Mouse (Mus musculus) gastrocnemius, postnatal 4 days (tissue): Measurements from ENCODE around the gene Nudt6. TPM values are rescaled to one million over a fixed set of nuclear protein-coding genes. Genes with fewer than 3 reads are reported as not detected.
A peak's percentile ranks its signal among the peaks of the same experiment; 100 is the strongest.

ENCODE experiments used
- DNase-seq, 2 experiments: peaks; one replicate each; pipeline ENCODE4 v3.0.0; 2021 to 2022; ENCODE audit warnings: low spot score in 2 of 2, mixed read lengths in 2 of 2
- total RNA-seq, 2 experiments: library from RNA; stranded (reverse); gene quantifications; 2 replicates each; pipeline ENCODE4 v1.2.3; 2021

The Nudt6 gene
- total RNA-seq, 2 experiments from 2014 or later, result 17.3 to 18.5 TPM

- no peak for DNase-seq
These were observed 32.7 kb downstream of the Nudt6 start for GRCm38 (mm10) chr3:37387310-37387709.

DNA sequence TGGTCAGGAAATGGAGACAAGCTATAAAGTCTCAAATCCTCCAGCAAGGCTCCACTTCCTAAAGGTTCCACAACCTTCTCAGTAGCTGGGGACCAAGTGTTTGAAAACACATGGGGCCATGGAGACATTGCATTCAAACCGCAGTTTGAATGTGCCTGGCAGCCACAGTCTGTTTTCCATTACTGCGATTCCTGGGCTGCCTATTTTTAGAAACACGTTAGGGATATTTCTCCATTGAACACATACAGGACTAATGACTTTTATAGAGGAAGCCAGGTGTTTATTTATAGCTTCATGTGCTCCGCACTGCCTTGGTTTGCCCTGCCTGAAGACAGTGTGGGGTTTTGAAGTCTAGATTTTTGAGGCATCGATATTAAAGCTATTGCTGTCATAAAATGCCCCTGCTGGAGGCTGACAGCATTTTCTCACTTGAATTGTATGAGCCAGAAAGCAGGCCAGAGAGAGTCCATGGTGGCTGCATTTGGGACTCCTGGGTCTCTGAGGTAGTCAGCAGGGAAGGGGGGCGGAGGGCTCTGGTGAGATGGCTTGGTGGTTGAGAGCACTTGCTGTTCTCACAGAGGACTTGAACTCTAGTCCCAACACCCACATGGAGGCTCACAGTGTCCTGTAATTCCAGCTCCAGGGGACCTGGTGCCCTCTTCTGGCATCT is 36.8 kb downstream of the Nudt6 start:
- DNase-seq, result peak in 1 of 2 experiments; percentile 17

DNA sequence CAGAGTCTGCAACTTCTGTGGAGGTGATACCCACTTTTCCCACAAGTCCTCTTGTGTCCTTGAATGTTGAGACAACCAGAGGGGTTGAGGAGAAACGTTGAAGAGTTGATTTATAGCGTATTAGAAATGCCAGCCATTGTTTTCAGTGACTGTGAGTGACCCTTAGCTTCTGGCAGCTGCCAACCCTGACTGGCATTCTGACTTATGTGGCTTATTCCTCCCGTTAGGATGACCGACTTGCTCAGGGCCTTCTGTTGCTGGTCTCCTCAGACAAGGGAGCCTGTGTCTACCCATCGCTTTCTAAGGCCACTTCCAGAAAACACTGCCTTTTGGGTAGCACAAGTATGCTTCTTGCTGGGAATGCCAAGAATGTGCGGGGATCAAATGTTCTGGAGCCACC is 38.6 kb downstream of the Nudt6 start:
- no peak for DNase-seq

- peak; percentile 51 to 72 for DNase-seq
These were observed 39.8 kb downstream of the Nudt6 start for GRCm38 (mm10) chr3:37379930-37380881.

- peak in 1 of 2 experiments; percentile 26 for DNase-seq
These were observed 40.8 kb downstream of the Nudt6 start for GRCm38 (mm10) chr3:37379201-37379600.

GRCm38 (mm10) chr3:37378412-37378811 is 41.6 kb downstream of the Nudt6 start:
- DNase-seq, result peak in 1 of 2 experiments; percentile 27

- DNase-seq, result no peak
These were observed 42.1 kb downstream of the Nudt6 start for GRCm38 (mm10) chr3:37377926-37378325.

DNA sequence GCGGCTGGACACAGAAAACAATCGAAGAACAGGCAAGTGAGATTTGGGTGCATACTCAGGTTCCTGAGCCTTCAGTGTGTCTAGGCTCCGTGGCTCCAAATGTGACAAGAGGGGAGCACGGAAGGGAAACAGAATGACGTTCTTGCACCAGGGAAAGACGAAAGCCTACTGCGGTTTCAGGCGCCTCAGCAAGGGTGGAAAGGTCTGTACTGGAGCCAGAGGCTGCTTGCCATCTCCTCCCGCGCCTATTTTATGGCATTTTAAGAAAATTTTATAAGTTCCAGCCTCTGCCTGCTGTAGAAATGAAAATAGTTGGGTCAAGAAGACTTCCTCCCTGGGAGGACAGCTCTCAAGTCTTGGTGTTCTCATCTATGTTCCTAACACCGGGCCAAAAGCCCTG is 46.3 kb downstream of the Nudt6 start:
- DNase-seq, result no peak

DNA sequence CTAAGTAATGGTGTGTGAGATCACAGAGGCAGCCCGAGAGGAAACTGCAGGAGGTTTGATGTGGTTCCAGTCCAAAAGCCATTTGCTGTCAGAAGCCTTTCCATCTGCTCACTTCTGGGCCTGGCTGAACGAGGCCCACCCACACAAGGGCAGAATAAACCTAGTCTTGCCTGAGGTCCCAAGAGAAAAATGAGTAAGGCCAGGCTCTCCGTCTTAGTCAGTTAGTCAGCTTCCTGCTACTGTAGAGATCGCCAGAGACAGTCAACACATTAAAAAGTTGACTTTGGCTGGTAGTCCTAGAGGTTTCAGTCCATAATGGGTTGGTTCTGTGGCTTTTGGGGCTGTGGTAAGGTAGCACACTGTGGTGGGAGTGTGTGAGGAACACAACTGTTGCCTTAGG is 49.6 kb downstream of the Nudt6 start:
- DNase-seq, result no peak

DNA sequence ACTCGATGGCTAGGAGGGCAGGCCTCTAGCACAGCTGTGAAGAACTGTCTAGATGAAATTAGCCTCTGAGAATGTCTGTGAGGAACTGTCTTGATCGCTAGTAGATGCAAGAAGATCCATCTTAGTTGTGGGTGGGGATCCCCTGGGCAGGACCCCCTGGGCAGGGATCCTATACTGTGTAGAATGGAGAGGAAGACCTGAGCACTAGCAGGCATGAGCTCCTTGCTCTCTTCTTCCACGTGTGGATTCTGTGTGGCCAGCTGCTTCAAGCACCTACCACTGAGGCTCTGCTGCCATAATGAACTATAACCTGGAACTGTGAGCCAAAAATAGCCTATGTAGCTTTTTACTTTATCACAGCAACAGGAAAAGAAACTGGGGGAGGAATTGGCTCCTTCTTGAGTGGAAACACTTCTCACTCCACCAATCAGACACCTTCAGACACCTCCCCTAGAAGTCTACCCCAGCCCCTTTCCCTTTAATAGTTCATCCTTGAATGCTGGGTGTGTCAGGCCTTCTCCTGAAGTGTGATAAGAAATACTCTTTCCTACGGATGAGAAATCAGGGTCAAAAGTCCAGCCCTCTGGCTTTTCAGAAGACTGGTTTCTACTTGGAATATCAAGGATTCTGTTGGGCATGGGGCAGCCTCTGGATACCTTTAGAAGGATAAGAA is 53.5 kb downstream of the Nudt6 start:
- DNase-seq, result no peak

- DNase-seq, result no peak
These were observed 54.0 kb downstream of the Nudt6 start for GRCm38 (mm10) chr3:37365976-37366375.

- no peak for DNase-seq
These were observed 54.9 kb downstream of the Nudt6 start for GRCm38 (mm10) chr3:37365144-37365543.

GRCm38 (mm10) chr3:37360729-37361128 is 59.3 kb downstream of the Nudt6 start:
- DNase-seq, result no peak

Other genes with a start within 250 kb of the Nudt6 start
- not detected for gene Il21, start 187.6 kb downstream of the Nudt6 start, total RNA-seq
- 1 to 10 TPM; 3.8 to 4.0 TPM for gene Bbs12, start 107.7 kb downstream of the Nudt6 start, total RNA-seq
- 1 to 10 TPM; 1.7 to 1.8 TPM for gene Cetn4, start 107.5 kb downstream of the Nudt6 start, total RNA-seq
- gene Fgf2, start 71.9 kb downstream of the Nudt6 start, total RNA-seq, result 10 to 100 TPM; 14.2 to 14.5 TPM
- 10 to 100 TPM; 25.9 to 27.6 TPM for gene Spata5, start 315 bp downstream of the Nudt6 start, total RNA-seq
- 10 to 100 TPM; 67.4 to 74.2 TPM for gene Spry1, start 219.7 kb upstream of the Nudt6 start, total RNA-seq